9 mouse cellular contexts compared by ENCODE assay signal in the genomic region with DNA sequence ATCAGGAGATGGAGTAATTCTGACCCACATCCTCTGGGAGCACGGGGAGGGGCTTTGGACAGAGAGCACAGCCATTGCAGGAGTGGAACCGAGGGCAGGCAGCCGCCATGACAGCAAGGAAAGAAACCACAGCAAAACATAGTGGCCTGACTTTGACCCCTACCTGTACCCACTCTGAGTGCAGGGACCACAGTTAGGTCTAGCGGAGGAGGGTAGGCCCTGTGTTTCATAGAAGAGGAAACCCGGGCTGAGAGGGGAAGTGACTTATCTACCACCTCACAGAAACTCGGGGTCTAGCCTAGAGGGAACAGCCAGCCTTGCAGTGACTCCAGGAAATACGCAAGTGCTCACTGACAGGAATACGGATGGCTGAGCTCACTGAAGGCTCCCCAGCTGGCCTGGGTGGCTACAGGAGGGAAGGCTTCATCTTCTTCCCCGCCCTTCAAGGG. TPM values are rescaled to one million over a fixed set of nuclear protein-coding genes. Genes with fewer than 3 reads are reported as not detected.
DNase-seq lines count a peak whose midpoint lies in the region; ATAC-seq lines count a peak whose summit lies in the region.
"Had no signal": no experiment of that assay in that cellular context is flagged by ENCODE, and none has a peak within 500 bp of the region (broad histone marks: within the 10 kb centered on the region; RNA-seq: fewer than 3 reads in every experiment).

No protein-coding gene starts in this region.

- no peaks in the 10 kb centered on the region for H3K9me3 ChIP-seq in forebrain, embryonic 13.5 days (replicated peaks)
- H3K9me3 ChIP-seq in hindbrain, embryonic 16.5 days (ENCODE audit: control insufficient read depth, low read length): no peaks in the 10 kb centered on the region
- no peaks in the 10 kb centered on the region for H3K9me3 ChIP-seq in liver, embryonic 13.5 days (replicated peaks)

- no peak overlapping the region for H3K27ac ChIP-seq in forebrain, embryonic 13.5 days
- no peak overlapping the region for H3K27ac ChIP-seq in hindbrain, embryonic 16.5 days (ENCODE audit: low read depth, low read length)
- peak overlapping the region; percentile 92 for H3K27ac ChIP-seq in liver, embryonic 13.5 days

- H3K4me3 ChIP-seq in forebrain, embryonic 13.5 days: peak overlapping the region; percentile 56; the same call in 1 of the 2 replicates
- H3K4me3 ChIP-seq in hindbrain, embryonic 16.5 days (ENCODE audit: low read length): peak overlapping the region; percentile 60
- peak overlapping the region; percentile 81 for H3K4me3 ChIP-seq in liver, embryonic 13.5 days (replicated peaks)

- 0 out of 2 replicates have a peak overlapping the region, but pooled peaks have one; percentile 3 for H3K9ac ChIP-seq in forebrain, embryonic 13.5 days
- H3K9ac ChIP-seq in hindbrain, embryonic 16.5 days (ENCODE audit: low read depth, low read length): no peak overlapping the region; the same call in 1 of the 2 replicates
- peak overlapping the region; percentile 93 for H3K9ac ChIP-seq in liver, embryonic 13.5 days

- H3K36me3 ChIP-seq in forebrain, embryonic 13.5 days (ENCODE audit: poor library complexity, severe bottlenecking): no peaks in the 10 kb centered on the region
- no peaks in the 10 kb centered on the region for H3K36me3 ChIP-seq in hindbrain, embryonic 16.5 days (ENCODE audit: control insufficient read depth, insufficient read depth, low read length)
- peaks cover 23% of the 10 kb centered on the region for H3K36me3 ChIP-seq in liver, embryonic 13.5 days

- no peaks in the 10 kb centered on the region for H3K27me3 ChIP-seq in forebrain, embryonic 13.5 days
- H3K27me3 ChIP-seq in hindbrain, embryonic 16.5 days (replicated peaks; ENCODE audit: control insufficient read depth, insufficient read depth, low read length): no peaks in the 10 kb centered on the region
- H3K27me3 ChIP-seq in liver, embryonic 13.5 days: no peaks in the 10 kb centered on the region

- peak; percentile 12 for DNase-seq in embryo, embryonic 10 days (ENCODE audit: low spot score)
- no peak for DNase-seq in embryo, embryonic 9.5 days (ENCODE audit: extremely low spot score)
- peak; percentile 47 for DNase-seq in liver, embryonic 13.5 days
- peak; percentile 66 for DNase-seq in naive thymus-derived CD4-positive, alpha-beta T cell, adult 2 months (ENCODE audit: low read depth)
- no peak for DNase-seq in layer of hippocampus, postnatal 14 days (ENCODE audit: low spot score in 2 of 2)
- DNase-seq in cerebellum, postnatal 4 days (ENCODE audit: low spot score in 2 of 2): no peak

- peak overlapping the region; percentile 69 for H3K4me2 ChIP-seq in forebrain, embryonic 13.5 days
- peak overlapping the region; percentile 84 for H3K4me2 ChIP-seq in hindbrain, embryonic 16.5 days (ENCODE audit: low read length)
- H3K4me2 ChIP-seq in liver, embryonic 13.5 days: peak overlapping the region; percentile 82

- H3K4me1 ChIP-seq in forebrain, embryonic 13.5 days: peaks cover 35% of the 10 kb centered on the region
- peaks cover 26% of the 10 kb centered on the region for H3K4me1 ChIP-seq in hindbrain, embryonic 16.5 days (ENCODE audit: control insufficient read depth, insufficient read depth, low read depth, low read length)
- H3K4me1 ChIP-seq in liver, embryonic 13.5 days (replicated peaks): peaks cover 78% of the 10 kb centered on the region

- WGBS in forebrain, embryonic 13.5 days: 68% methylated on average over 9 of the region's 9 CpGs
- WGBS in hindbrain, embryonic 16.5 days: 64% methylated on average over 9 of the region's 9 CpGs
- WGBS in liver, embryonic 13.5 days (ENCODE audit: insufficient replicate concordance): 9% methylated on average over 9 of the region's 9 CpGs

- ATAC-seq in forebrain, embryonic 13.5 days: no peak
- no peak for ATAC-seq in hindbrain, embryonic 16.5 days
- ATAC-seq in liver, embryonic 13.5 days (ENCODE audit: low read depth): no peak

RNA-seq across cellular contexts. Expression of a gene that starts 1.0 kb away (rescaled TPM):
- polyA plus RNA-seq in forebrain, embryonic 13.5 days (2015; fragmentation: Nextera tagmentation; extraction: Ambion mirVana): 4.9 and 5.5 TPM in 2 replicates
- 7.1 and 8.0 TPM in 2 replicates for polyA plus RNA-seq in hindbrain, embryonic 16.5 days (2015; fragmentation: Nextera tagmentation; extraction: Ambion mirVana)
- polyA plus RNA-seq in liver, embryonic 13.5 days (2015; fragmentation: Nextera tagmentation; extraction: Ambion mirVana): 24.2 and 31.6 TPM in 2 replicates
- total RNA-seq in layer of hippocampus, postnatal 14 days (2021): 1 to 10 TPM; 7.5 to 9.4 TPM

RNA-seq across cellular contexts. Expression of a gene that starts 8.1 kb away (rescaled TPM):
- polyA plus RNA-seq in forebrain, embryonic 13.5 days (2015; fragmentation: Nextera tagmentation; extraction: Ambion mirVana): 21.2 and 21.5 TPM in 2 replicates
- polyA plus RNA-seq in hindbrain, embryonic 16.5 days (2015; fragmentation: Nextera tagmentation; extraction: Ambion mirVana): 3.2 and 4.3 TPM in 2 replicates
- 11.0 and 13.8 TPM in 2 replicates for polyA plus RNA-seq in liver, embryonic 13.5 days (2015; fragmentation: Nextera tagmentation; extraction: Ambion mirVana)
- under 1 TPM; 0.67 to 0.69 TPM for total RNA-seq in layer of hippocampus, postnatal 14 days (2021)

RNA-seq across cellular contexts. Expression of a gene that starts 50.6 kb away (rescaled TPM):
- polyA plus RNA-seq in forebrain, embryonic 13.5 days (2015; fragmentation: Nextera tagmentation; extraction: Ambion mirVana): 4.2 and 6.5 TPM in 2 replicates
- polyA plus RNA-seq in hindbrain, embryonic 16.5 days (2015; fragmentation: Nextera tagmentation; extraction: Ambion mirVana): 4.6 and 4.7 TPM in 2 replicates
- 12.6 and 15.4 TPM in 2 replicates for polyA plus RNA-seq in liver, embryonic 13.5 days (2015; fragmentation: Nextera tagmentation; extraction: Ambion mirVana)
- 1 to 10 TPM; 2.1 to 2.3 TPM for total RNA-seq in layer of hippocampus, postnatal 14 days (2021)

RNA-seq across cellular contexts. Expression of a gene that starts 58.8 kb away (rescaled TPM):
- polyA plus RNA-seq in forebrain, embryonic 13.5 days (2015; fragmentation: Nextera tagmentation; extraction: Ambion mirVana): 0.14 TPM in 1 of 2 replicates, not detected in the other
- 1.1 and 1.2 TPM in 2 replicates for polyA plus RNA-seq in hindbrain, embryonic 16.5 days (2015; fragmentation: Nextera tagmentation; extraction: Ambion mirVana)
- polyA plus RNA-seq in liver, embryonic 13.5 days (2015; fragmentation: Nextera tagmentation; extraction: Ambion mirVana): not detected in 2 replicates
- total RNA-seq in layer of hippocampus, postnatal 14 days (2021): 1 to 10 TPM; 1.7 to 1.9 TPM
- total RNA-seq: ES-E14 had no signal

Comparison
In these comparisons a context has a peak if more than half of its experiments do, and no peak if none do; other contexts are left out.
1. DNase-seq: peak in embryo, embryonic 10 days (single experiment), liver, embryonic 13.5 days (single experiment) and naive thymus-derived CD4-positive, alpha-beta T cell, adult 2 months (single experiment); none in embryo, embryonic 9.5 days (single experiment), layer of hippocampus, postnatal 14 days (0 of 2) and cerebellum, postnatal 4 days (0 of 2).
2. Peak in every context shown above with its lines, with median percentiles within 50 percentile points of each other: H3K4me2 ChIP-seq and H3K4me3 ChIP-seq.